Mouse (Mus musculus) regulatory T cell (primary cell): ENCODE data around the gene Fxyd1.

Source experiments
- in situ Hi-C: fragments of 300-600 bp; cut with MboI, MseI; formaldehyde crosslinking; loops from one replicate; pipeline ENCODE4 v1.15.1; 2025; ENCODE audit warnings: high pct_unique_total_duplicates

The Fxyd1 gene

GRCm38 (mm10) chr7:31052636-31053434 lies 4.2 kb downstream of the Fxyd1 start:
- in situ Hi-C loops, result no loop called here

- in situ Hi-C loops, result no loop called here
Observed at GRCm38 (mm10) chr7:31052251-31052635, 4.8 kb downstream of the Fxyd1 start.

- in situ Hi-C loops, result no loop called here
Observed at GRCm38 (mm10) chr7:31051321-31052021, 5.5 kb downstream of the Fxyd1 start, which contains the start of gene Fxyd7. TSS of gene Fxyd7 (minus strand) at chr7:31051467.

- in situ Hi-C loops, result no loop called here
Observed at GRCm38 (mm10) chr7:31050921-31051320, 6.1 kb downstream of the Fxyd1 start.

GRCm38 (mm10) chr7:31050487-31050886 lies 6.5 kb downstream of the Fxyd1 start:
- in situ Hi-C loops, result no loop called here

GRCm38 (mm10) chr7:31049846-31050281 lies 7.1 kb downstream of the Fxyd1 start:
- in situ Hi-C loops, result loop anchor here (5.0 kb wide), 1 partner anchor 127 kb away; no protein-coding TSS in a partner anchor

GRCm38 (mm10) chr7:31049135-31049845 lies 7.7 kb downstream of the Fxyd1 start:
- in situ Hi-C loops, result loop anchor here (5.0 kb wide), 1 partner anchor 128 kb away; no protein-coding TSS in a partner anchor

- in situ Hi-C loops, result loop anchor here (5.0 kb wide), 1 partner anchor 105 kb away; no protein-coding TSS in a partner anchor
Observed at GRCm38 (mm10) chr7:31042431-31042910, 14.5 kb downstream of the Fxyd1 start, which contains the start of gene Fxyd5. TSS of gene Fxyd5 (minus strand) at chr7:31042481.

- in situ Hi-C loops, result loop anchor here (5.0 kb wide), 1 partner anchor 106 kb away; no protein-coding TSS in a partner anchor
Observed at GRCm38 (mm10) chr7:31041662-31042315, 15.2 kb downstream of the Fxyd1 start.

- in situ Hi-C loops, result loop anchor here (5.0 kb wide), 1 partner anchor 106 kb away; no protein-coding TSS in a partner anchor
Observed at GRCm38 (mm10) chr7:31041023-31041407, 16.0 kb downstream of the Fxyd1 start.

- in situ Hi-C loops, result loop anchor here (5.0 kb wide), 1 partner anchor 107 kb away; no protein-coding TSS in a partner anchor
Observed at GRCm38 (mm10) chr7:31040281-31041022, 16.5 kb downstream of the Fxyd1 start.

GRCm38 (mm10) chr7:31039011-31039410 lies 18.0 kb downstream of the Fxyd1 start:
- in situ Hi-C loops, result no loop called here

- in situ Hi-C loops, result no loop called here
Observed at GRCm38 (mm10) chr7:31037675-31038074, 19.3 kb downstream of the Fxyd1 start.

- in situ Hi-C loops, result no loop called here
Observed at GRCm38 (mm10) chr7:31036917-31037316, 20.1 kb downstream of the Fxyd1 start.

- in situ Hi-C loops, result no loop called here
Observed at GRCm38 (mm10) chr7:31035291-31035690, 21.7 kb downstream of the Fxyd1 start.

GRCm38 (mm10) chr7:31034789-31035188 lies 22.2 kb downstream of the Fxyd1 start:
- in situ Hi-C loops, result no loop called here

- in situ Hi-C loops, result no loop called here
Observed at GRCm38 (mm10) chr7:31033409-31034165, 23.4 kb downstream of the Fxyd1 start.

- in situ Hi-C loops, result no loop called here
Observed at GRCm38 (mm10) chr7:31031731-31032130, 25.3 kb downstream of the Fxyd1 start.

- in situ Hi-C loops, result no loop called here
Observed at GRCm38 (mm10) chr7:31030717-31031116, 26.3 kb downstream of the Fxyd1 start.
